Mouse (Mus musculus): ENCODE measurements around the gene Sema3a.

- TF ChIP-seq GATA1 (IDR thresholded peaks at IDR 0.05; ENCODE audit: borderline replicate concordance, low read length) (no peak), FLI1 (IDR thresholded peaks at IDR 0.05; ENCODE audit: low read length) (no peak)
These were observed 401.8 kb downstream of the Sema3a start for GRCm38 (mm10) chr5:13527037-13527464.
